Mouse (Mus musculus) myocyte (in vitro differentiated cells): ENCODE results near the gene Hist1h3d. TPM values are rescaled to one million over a fixed set of nuclear protein-coding genes. Genes with fewer than 3 reads are reported as not detected.

ENCODE experiments used
- H3K27me3 ChIP-seq: one replicate; pipeline ENCODE4 v1.6.1; 2011; ENCODE audit not compliant: control insufficient read depth, insufficient read depth, insufficient read length
- H3K36me3 ChIP-seq: one replicate; pipeline ENCODE4 v1.6.1; 2011; ENCODE audit not compliant: control insufficient read depth, insufficient read depth
- H3K4me2 ChIP-seq: one replicate; pipeline ENCODE4 v1.6.1; 2011; ENCODE audit warnings: low read depth, control low read depth
- H3K4me3 ChIP-seq: one replicate; pipeline ENCODE4 v1.5.1; 2011; ENCODE audit warnings: mild to moderate bottlenecking, control low read depth, moderate library complexity
- H3K79me2 ChIP-seq: one replicate; pipeline ENCODE4 v1.6.1; 2011; ENCODE audit not compliant: control insufficient read depth, insufficient read depth
- H3ac ChIP-seq: one replicate; pipeline ENCODE4 v1.6.1; 2011; ENCODE audit not compliant: control insufficient read depth, insufficient read length
- CEBPB ChIP-seq: IDR thresholded peaks from 2 replicates; pipeline ENCODE4 v1.6.1; 2011; ENCODE audit warnings: mild to moderate bottlenecking, moderate library complexity; ENCODE audit not compliant: poor library complexity, insufficient read depth, severe bottlenecking
- E2F4 ChIP-seq: IDR thresholded peaks from one replicate; pipeline ENCODE4 v1.6.1; 2011; ENCODE audit warnings: mild to moderate bottlenecking, control low read depth, moderate library complexity; ENCODE audit not compliant: insufficient read depth
- MAX ChIP-seq: IDR thresholded peaks from one replicate; pipeline ENCODE4 v1.6.1; 2011; ENCODE audit warnings: low read depth, mild to moderate bottlenecking, control low read depth
- MYOD1 ChIP-seq, 3 experiments: IDR thresholded peaks; one replicate each; pipeline ENCODE4 v1.6.1; 2011; ENCODE audit warnings: control low read depth in 2 of 3, low read depth in 2 of 3, mild to moderate bottlenecking in 2 of 3, moderate library complexity in 1 of 3; ENCODE audit not compliant: insufficient read length in 2 of 3, control insufficient read depth in 1 of 3
- MYOG ChIP-seq, 3 experiments: IDR thresholded peaks; one replicate each; pipeline ENCODE4 v1.6.1; 2011; ENCODE audit warnings: control low read depth in 2 of 3, low read depth in 2 of 3, mild to moderate bottlenecking in 2 of 3; ENCODE audit not compliant: insufficient read length in 2 of 3, control insufficient read depth in 1 of 3, insufficient read depth in 1 of 3
- POLR2A ChIP-seq: IDR thresholded peaks from one replicate; pipeline ENCODE4 v1.6.1; 2011; ENCODE audit warnings: low read depth, mild to moderate bottlenecking, control low read depth, moderate library complexity; ENCODE audit not compliant: insufficient read length
- POLR2AphosphoS2 ChIP-seq: IDR thresholded peaks from one replicate; pipeline ENCODE4 v1.6.1; 2011; ENCODE audit warnings: low read depth, control low read depth; ENCODE audit not compliant: insufficient read length
- REST ChIP-seq: IDR thresholded peaks from one replicate; pipeline ENCODE4 v1.6.1; 2011; ENCODE audit warnings: mild to moderate bottlenecking, control low read depth, moderate library complexity; ENCODE audit not compliant: insufficient read depth, insufficient read length
- SRF ChIP-seq: IDR thresholded peaks from one replicate; pipeline ENCODE4 v1.6.1; 2011; ENCODE audit warnings: low read depth; ENCODE audit not compliant: control insufficient read depth, insufficient read length
- TCF12 ChIP-seq: IDR thresholded peaks from one replicate; pipeline ENCODE4 v1.6.1; 2011; ENCODE audit warnings: mild to moderate bottlenecking, control low read depth; ENCODE audit not compliant: poor library complexity, insufficient read depth, severe bottlenecking
- TCF3 ChIP-seq: IDR thresholded peaks from one replicate; pipeline ENCODE4 v1.6.1; 2011; ENCODE audit warnings: low read depth, control low read depth; ENCODE audit not compliant: insufficient read length
- USF1 ChIP-seq: IDR thresholded peaks from one replicate; pipeline ENCODE4 v1.6.1; 2011; ENCODE audit warnings: low read depth, mild to moderate bottlenecking, control low read depth, moderate library complexity
- polyA plus RNA-seq: library from polyadenylated mRNA; unstranded; fragments of >200 nt; fragmentation: generic; extraction: Trizol; gene quantifications from one replicate; pipeline ENCODE4 v1.2.1, GENCODE M21; 2012; ENCODE audit warnings: missing spikeins

The Hist1h3d gene
- polyA plus RNA-seq, 1 experiment, result 2.5 TPM

GRCm38 (mm10) chr13:23551931-23552914 is 23.3 kb upstream of the Hist1h3d start:
- Histone ChIP-seq H3ac (no peak overlapping the region), H3K79me2 (no peaks in the 10 kb centered on the region), H3K4me3 (peak overlapping the region; percentile 17), H3K36me3 (no peaks in the 10 kb centered on the region), H3K27me3 (no peaks in the 10 kb centered on the region), H3K4me2 (peak overlapping the region; percentile 62)
- TF ChIP-seq USF1 (no peak), REST (no peak), MAX (no peak), SRF (no peak), CEBPB (no peak), MYOG (IDR thresholded peaks at IDR 0.05; ENCODE audit: control insufficient read depth in 1 of 3, insufficient read depth in 1 of 3, insufficient read length in 2 of 3, low read depth in 2 of 3) (no peak), POLR2A (no peak), TCF3 (no peak), E2F4 (no peak), TCF12 (no peak), POLR2AphosphoS2 (no peak), MYOD1 (IDR thresholded peaks at IDR 0.05; ENCODE audit: control insufficient read depth in 1 of 3, insufficient read length in 2 of 3, low read depth in 2 of 3) (no peak)

GRCm38 (mm10) chr13:23552962-23553361 is 22.6 kb upstream of the Hist1h3d start, which contains the start of gene Hist1h1d:
TSS of gene Hist1h1d (plus strand) at chr13:23553262.
- no peak within 1 kb of the TSS for H3K4me3 ChIP-seq
- H3K27me3 ChIP-seq, result no peaks in the 10 kb centered on the region
- TF ChIP-seq REST (no peak), TCF3 (no peak), CEBPB (no peak), TCF12 (no peak), MAX (no peak), POLR2AphosphoS2 (no peak), USF1 (no peak), MYOG (IDR thresholded peaks at IDR 0.05; ENCODE audit: control insufficient read depth in 1 of 3, insufficient read depth in 1 of 3, insufficient read length in 2 of 3, low read depth in 2 of 3) (no peak)
- H3K36me3 ChIP-seq, result no peaks in the 10 kb centered on the region
- H3ac ChIP-seq, result no peak within 1 kb of the TSS
- H3K79me2 ChIP-seq, result no peaks in the 10 kb centered on the region
- peak within 1 kb of the TSS; percentile 96 for H3K4me2 ChIP-seq

GRCm38 (mm10) chr13:23554393-23554792 is 21.2 kb upstream of the Hist1h3d start:
- H3ac ChIP-seq, result no peak overlapping the region
- no peaks in the 10 kb centered on the region for H3K36me3 ChIP-seq
- H3K4me2 ChIP-seq, result peak overlapping the region; percentile 96
- H3K79me2 ChIP-seq, result no peaks in the 10 kb centered on the region
- H3K4me3 ChIP-seq, result peak overlapping the region; percentile 52
- TF ChIP-seq MAX (no peak), MYOG (IDR thresholded peaks at IDR 0.05; ENCODE audit: control insufficient read depth in 1 of 3, insufficient read depth in 1 of 3, insufficient read length in 2 of 3, low read depth in 2 of 3) (no peak), MYOD1 (IDR thresholded peaks at IDR 0.05; ENCODE audit: control insufficient read depth in 1 of 3, insufficient read length in 2 of 3, low read depth in 2 of 3) (no peak), CEBPB (no peak), REST (no peak), USF1 (no peak), SRF (no peak), POLR2AphosphoS2 (no peak), E2F4 (no peak), POLR2A (no peak), TCF3 (no peak), TCF12 (no peak)
- H3K27me3 ChIP-seq, result no peaks in the 10 kb centered on the region

DNA sequence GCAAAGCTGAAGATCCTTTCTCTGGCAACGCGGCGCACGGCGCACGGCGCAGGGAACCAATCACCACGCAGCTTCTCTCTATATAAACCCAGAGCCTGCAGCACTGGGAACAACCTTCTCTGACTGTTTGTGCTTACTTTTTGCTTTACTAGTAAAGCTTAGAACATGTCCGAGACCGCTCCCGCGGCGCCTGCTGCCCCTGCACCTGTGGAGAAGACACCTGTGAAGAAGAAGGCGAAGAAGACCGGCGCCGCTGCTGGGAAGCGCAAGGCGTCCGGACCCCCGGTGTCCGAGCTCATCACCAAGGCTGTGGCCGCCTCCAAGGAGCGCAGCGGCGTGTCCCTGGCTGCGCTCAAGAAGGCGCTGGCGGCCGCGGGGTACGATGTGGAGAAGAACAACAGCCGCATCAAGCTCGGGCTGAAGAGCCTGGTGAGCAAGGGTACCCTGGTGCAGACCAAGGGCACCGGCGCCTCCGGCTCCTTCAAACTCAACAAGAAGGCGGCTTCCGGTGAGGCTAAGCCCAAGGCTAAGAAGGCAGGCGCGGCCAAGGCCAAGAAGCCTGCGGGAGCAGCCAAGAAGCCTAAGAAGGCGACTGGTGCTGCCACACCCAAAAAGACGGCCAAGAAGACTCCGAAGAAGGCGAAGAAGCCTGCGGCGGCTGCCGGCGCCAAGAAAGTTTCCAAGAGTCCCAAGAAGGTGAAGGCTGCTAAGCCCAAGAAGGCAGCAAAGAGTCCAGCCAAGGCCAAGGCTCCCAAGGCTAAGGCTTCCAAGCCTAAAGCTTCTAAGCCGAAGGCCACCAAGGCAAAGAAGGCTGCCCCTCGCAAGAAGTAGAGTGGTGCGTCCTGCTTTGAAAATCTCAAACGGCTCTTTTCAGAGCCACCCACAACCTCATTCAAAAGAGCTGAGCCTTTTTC is 20.4 kb upstream of the Hist1h3d start:
- TF ChIP-seq TCF12 (no peak), E2F4 (no peak), MYOD1 (IDR thresholded peaks at IDR 0.05; ENCODE audit: control insufficient read depth in 1 of 3, insufficient read length in 2 of 3, low read depth in 2 of 3) (no peak), USF1 (no peak), SRF (no peak), POLR2AphosphoS2 (peak; percentile 93), MAX (no peak), POLR2A (peak; percentile 75), CEBPB (peak; percentile 26; the same call in 1 of the 2 replicates), MYOG (IDR thresholded peaks at IDR 0.05; ENCODE audit: control insufficient read depth in 1 of 3, insufficient read depth in 1 of 3, insufficient read length in 2 of 3, low read depth in 2 of 3) (peak in 1 of 3 experiments; percentile 1), REST (no peak), TCF3 (no peak)
- Histone ChIP-seq H3K27me3 (no peaks in the 10 kb centered on the region), H3ac (peak overlapping the region; percentile 9), H3K36me3 (no peaks in the 10 kb centered on the region), H3K79me2 (no peaks in the 10 kb centered on the region), H3K4me3 (peak overlapping the region; percentile 52), H3K4me2 (peak overlapping the region; percentile 96)
